Mouse (Mus musculus) adrenal gland, adult 8-10 months (tissue): ENCODE results near the gene Zswim8. TPM values are rescaled to one million over a fixed set of nuclear protein-coding genes. Genes with fewer than 3 reads are reported as not detected.

Experiments used
- DNase-seq: peaks from one replicate; pipeline ENCODE4 v3.0.0; 2022
- total RNA-seq, 4 experiments: library from RNA; stranded (reverse); gene quantifications; 2 replicates each; pipeline ENCODE4 v1.2.4; 2022

Zswim8 gene
- total RNA-seq, 4 experiments from 2014 or later, result 111 to 197 (median 146) TPM

DNA sequence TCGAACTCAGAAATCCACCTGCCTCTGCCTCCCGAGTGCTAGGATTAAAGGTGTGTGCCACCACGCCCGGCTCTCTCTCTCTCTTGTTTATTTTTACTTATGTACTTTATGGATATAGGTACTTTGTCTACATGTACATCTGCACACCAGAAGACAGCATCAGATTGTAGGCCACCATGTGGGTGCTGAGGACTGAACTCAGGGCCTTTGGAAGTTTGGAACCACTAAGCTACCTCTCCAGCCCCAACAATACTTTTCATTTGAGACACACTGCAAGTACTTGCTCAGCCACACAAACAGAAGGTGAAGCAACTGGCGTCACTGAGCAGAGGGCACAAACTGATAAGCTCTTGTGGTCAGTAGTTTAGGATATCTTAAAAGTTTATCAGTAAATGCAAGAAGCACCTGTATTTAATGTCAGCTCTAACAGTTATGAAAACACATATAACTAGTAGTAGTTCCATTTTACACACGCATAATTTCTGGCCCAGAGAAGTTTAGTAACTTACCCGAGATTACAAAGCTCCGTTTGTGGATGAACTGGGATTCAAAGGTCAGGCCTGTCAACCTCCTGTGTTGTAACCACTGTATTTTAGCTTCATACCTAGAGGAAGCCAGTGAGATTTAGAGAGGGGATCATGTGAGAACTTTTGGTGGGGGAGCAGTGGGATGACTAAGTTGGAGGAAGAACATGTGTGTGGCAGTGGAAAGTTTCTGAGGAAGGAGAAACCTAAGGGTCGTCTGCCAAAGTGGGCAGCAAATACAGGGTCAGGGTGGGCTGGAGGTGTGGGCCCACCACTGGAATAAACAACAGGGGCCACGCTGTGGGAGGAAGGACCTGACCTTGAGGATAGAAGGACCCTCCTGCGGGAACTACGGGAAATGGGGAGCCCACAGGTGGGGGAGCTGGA lies 25.9 kb downstream of the Zswim8 start:
- DNase-seq, result no peak

DNA sequence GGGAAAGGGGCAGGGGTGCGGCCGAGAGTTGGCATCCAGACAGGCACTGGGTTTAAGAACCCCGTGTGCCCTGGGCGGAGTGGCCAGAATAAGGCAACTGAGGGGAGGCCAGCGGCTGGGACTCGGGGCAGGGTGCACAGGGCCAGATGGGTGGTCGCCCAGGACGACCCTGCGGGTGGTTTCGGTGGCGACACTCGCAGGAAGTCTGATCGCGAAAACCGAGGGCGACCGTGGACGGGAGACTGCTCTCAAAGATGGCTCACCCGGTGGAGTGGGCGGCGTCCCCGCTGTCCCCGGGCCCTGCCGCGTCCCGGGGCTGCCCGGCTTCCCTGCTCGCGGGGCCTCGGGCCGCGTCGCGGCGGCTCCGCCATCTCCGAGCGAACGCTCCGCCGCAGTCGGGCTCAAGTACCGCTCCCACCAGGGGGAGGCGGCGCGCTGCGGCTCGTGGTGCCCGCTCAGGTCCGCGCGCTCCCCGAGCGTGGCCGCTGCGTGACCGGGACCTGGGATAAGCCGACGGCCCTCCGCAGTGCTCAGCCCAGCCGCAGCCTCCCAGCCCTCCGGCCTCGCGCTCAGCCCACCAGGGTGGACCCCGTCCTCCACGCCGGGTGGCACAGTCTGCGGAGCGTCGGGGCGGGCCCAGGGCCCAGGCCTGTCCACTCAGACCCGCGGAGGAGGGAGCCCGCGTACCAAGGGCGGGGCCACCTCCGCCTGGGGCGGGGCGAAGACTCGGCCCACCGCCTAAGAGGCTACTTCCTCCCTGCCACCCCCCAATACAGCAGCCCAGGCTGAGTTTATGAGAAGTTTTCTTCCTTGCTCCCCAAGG lies 26.8 kb downstream of the Zswim8 start, which contains the start of gene Ndst2:
TSS of gene Ndst2 (minus strand) at position 611 of the 823 bp plus-strand sequence.
- peak; percentile 79 for DNase-seq

DNA sequence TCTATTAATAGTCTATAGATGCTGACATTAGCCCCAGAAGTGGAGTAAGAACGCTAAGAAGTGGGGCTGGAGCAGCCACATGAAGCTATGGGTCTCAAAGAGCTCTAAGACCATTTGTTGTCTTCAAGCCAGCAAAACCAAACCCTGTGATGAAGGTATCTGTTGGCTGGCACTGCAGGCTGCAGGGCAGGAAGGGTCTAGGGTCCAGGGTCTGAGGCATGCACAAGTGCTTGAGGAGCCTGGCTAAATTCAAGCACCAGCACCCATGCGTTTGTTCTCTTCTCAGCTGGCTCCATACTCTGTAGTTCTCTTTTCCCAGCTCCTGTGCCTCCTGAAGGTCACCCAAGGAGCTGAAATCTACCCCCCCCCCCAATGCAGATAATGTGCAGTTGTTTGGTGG lies 27.7 kb downstream of the Zswim8 start:
- no peak for DNase-seq

DNA sequence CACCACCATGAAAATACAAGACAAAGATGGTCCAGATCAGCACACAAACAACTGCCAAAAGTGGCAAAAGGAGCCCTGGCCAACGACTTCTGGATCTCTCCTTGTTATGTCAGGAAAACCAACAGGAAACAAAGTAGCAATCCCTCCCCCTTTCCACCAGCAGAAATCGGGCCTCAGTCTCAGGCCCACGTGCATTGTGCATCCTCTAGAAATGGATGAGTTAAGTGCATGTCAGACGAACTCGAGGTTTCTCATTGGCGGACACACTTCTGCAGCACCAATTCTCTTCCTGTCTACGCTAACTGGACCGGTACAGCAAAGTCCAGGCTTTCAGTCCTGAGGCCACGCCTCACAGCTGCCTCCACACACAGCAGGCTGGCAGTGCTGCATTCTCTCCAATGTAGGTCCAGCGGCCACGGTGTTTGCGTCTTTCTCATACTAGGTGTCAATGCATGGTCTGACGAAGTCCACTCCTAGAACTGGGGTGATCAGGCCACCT lies 28.6 kb downstream of the Zswim8 start:
- no peak for DNase-seq

DNA sequence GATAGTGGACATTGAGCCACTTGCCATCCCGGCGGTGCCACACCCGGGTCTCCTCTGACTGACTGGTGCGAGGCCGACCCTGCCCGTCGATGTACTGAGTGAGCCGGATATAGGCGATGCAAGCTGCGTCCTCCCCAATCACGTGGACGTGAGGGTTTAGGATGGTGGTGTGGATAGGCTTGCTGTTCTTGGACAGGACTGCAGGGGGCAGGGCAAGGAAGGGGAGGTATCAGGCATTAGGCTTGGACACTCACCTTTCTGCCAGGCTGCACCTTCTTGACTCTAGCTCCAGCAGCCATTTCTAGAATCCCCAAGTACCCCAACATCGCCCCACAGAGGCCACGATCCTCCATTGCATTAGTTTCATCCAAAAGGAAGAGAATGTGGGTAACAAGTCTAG lies 30.0 kb downstream of the Zswim8 start:
- DNase-seq, result no peak

DNA sequence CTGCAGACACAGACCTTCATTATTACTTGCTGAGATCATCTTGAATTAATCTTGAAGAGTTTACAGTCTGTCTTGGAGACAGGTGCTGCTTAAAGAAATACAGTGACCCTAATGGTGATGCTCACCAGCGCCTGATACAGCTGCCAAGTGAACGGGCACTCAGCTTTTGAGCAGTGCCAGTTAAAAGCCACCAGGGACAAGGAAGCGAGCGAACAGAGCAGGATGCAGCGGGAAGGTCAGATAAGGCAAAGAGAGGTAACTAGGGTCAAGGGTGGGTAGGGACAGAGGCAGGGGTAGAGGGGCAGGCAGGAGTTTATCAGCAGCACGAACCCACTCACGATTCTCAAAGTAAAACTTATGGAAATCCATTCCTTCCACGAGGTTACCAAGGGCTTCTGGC lies 31.2 kb downstream of the Zswim8 start:
- no peak for DNase-seq

DNA sequence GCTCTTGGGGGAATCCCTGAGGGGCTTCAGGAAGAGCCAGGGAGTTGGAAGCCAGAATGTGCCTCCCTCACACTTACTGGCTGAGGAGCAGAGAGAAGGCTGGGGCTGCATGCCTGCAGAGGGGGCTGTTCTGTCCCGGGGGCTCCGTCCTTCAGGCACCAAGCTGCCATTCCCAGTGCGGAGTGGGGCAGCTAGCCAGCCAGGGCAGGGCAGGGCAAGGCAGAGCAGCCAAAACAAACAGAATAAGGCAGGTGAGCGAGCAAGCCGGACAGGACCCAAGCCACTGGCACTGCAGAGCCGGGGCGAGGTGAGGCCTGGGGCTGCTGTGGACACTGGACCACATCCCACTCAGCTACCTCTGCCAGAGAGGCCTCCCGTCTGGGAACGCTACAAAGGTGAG lies 33.9 kb downstream of the Zswim8 start:
- no peak for DNase-seq

DNA sequence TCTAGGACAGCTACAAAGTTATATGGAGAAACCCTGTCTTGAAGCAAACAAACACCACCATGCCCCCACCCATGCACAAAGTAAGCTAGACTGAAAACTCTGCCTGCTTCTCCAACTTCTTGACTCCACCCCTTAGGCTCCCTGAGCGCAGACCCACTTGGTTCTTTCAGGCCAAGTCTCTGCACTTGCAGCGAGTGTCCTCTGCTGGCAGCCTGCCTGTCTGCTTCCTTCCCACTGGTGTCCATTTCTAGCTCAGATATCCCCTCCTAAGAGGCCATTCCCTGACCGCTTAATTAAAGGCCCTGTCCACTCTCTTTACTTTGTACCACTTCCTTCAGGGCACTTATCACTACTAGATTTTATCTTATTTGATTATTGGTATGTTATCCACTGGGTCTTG lies 36.3 kb downstream of the Zswim8 start:
- no peak for DNase-seq

DNA sequence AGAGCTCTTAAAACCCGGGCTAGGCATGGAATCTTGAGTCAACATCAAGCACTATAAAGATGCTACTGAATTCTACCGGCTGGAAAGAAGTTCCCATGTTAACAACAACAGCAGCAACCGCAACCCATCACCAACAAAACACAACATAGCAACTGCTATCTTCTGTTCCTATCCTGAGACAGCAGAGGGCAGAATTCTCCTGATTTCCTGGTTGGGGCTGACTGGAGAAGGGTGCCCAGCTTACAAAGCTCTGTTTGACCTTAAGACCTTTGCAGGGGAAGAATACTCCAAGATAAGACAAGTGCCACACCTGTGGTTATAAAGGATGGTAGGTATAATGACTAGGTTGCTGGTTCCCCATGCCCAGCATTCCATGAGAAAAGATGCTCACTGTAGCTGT lies 39.6 kb downstream of the Zswim8 start:
- DNase-seq, result no peak

DNA sequence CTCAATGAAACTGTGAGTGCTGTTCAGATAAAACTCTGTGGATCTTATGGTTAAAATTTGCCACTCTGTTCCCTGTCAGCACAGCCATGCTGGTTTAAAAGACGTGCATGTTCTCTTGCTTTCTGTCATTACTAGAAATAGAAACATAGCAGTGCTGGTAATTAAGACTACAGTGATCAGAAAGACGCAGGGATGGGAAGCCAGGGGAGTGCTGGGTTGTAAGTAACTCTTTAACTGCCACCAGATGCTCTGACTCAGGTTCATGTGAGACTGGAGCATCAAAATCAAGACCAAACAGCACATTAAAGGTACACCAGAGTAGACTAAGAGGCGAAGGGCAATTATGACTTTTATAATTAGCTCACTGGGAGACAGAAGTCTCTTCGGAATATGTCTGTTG lies 41.0 kb downstream of the Zswim8 start:
- DNase-seq, result no peak

DNA sequence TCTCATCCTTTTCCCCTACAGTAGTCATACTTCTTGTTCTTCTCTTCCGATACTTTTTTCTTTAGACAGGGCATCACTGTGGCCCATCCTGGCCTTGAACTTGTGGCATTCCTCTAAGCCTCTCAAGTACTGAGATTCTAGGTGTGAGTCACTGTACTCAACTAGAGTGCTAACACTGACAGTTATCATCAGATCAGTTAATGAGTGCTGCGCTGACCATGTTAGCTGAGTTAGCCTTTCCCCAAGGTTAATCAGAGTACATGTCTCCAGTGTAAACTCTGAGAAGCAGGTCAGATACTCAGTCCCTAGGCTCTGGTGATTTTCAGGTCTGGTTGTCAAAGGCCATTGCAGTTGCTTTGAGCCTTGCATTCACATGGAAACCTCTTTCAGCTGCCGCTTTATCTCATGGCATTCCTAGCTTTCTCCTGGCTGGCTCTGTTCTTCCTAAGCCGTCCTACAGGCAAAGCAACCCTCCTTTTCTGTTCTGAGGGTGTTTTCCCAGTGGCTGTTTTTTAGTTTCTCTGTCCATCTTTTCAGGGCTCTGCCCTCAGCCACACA lies 42.2 kb downstream of the Zswim8 start:
- no peak for DNase-seq

DNA sequence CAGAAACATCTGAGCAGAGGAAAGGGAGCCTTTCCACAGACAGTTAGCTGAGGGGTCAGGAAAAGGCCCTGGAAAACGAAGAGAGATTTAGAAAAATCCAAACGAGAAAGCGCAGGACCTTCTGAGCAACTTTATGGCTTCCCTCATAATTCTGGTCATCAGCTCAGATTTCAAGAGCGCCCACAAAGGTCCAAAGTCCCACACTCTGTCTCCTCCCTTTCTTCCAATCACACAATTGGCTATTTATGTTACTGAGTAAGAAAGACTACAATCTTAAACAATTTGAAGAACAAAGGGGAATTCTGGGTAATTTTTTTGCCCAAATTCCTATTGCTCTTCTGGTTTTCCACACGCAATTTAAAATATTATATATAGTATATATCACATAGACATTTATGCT lies 43.2 kb downstream of the Zswim8 start:
- DNase-seq, result no peak

DNA sequence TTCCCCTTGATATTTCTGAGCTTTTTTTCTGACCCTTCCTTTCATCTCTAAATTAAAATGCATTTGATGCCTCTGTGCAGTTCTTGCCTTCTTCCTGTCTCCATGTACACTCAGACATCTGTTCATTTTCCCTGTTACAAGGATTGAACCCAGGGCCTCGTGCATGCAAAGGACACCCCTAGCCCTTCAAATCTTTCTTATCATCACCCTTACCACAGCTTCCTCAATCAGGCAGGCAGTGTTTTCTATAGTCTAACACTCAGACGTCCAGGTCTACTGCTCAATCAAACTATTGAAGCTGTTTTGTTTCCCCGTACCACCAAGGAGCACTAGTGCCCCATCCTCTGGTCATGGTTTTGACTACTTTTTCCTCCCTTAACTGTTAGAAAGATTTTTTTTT lies 46.4 kb downstream of the Zswim8 start:
- DNase-seq, result no peak

DNA sequence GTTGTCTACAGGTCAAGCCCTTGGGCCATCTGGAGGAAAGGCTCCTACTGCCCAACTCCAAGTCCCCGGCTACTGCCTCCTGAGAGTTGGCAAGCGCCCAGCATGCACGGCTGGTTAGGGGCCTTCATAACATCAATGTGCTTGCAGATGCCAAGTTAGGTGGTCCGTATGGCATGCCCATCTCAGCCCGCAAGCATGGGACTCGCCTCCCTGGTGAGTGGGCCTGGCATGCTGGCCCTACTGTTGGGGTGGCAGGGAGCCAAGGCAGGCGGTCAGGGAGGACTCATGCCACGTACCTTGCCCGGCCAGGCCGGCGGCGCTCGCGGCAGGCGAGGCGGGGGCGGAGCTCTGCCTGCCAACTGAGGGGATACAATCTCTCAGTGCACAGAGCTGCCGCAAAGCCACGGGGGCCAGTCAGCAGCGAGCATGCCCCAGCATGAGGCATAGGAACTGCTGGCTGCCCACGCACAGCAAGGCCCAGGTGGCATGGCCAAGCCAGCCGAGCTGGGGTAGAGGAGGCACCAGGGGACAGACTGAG lies 50.1 kb downstream of the Zswim8 start:
- no peak for DNase-seq

DNA sequence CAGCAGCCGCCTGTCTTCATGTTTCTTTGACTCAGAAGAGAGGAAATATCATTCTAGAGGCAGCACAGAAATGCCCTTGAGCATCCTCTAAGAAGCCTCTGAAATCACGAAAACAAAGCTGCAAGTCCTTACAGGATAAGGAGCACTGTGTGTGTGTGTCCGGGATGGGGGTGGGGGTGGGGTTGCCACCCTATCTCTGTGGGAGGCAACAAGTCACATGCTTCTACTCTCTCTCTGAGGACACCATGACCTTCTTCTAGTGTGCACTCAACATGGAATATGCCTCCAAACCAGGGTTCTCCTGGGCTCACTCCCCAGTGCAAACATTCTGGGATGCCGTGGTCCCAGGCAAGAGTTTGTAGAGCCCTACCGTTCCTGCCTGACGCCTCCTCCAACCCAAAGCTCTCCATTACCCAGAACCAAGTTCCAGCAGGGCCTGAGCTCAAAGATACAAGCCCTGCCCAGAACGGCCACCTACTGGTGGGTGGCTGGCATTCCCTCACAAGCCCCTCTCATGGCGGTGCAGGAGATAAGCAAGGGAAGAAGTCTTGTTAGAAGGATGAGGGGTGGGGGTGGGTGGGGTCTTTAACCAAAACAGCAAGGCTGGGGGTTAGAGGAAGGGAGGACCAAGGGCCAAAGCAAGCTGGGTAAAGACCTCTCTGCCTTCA lies 51.5 kb downstream of the Zswim8 start:
- DNase-seq, result no peak

DNA sequence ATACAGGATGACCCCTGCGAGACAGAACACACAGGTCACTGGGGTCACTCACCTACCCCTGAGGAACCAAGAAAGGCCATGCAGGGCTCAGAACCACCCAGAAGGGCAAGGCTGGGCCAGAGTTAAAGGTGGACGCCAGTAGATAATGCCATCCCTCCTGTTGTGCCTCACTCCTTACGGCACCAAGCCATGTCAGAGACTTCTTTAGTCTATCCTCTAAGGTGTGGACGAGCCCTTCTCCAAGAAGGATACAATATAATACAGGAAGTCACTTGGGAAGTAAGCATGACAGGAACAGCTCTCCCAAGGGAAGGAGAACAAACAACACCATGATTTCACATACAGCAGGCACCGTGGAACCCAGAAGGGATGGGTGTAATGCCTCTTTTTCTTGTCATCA lies 57.6 kb downstream of the Zswim8 start:
- no peak for DNase-seq

DNA sequence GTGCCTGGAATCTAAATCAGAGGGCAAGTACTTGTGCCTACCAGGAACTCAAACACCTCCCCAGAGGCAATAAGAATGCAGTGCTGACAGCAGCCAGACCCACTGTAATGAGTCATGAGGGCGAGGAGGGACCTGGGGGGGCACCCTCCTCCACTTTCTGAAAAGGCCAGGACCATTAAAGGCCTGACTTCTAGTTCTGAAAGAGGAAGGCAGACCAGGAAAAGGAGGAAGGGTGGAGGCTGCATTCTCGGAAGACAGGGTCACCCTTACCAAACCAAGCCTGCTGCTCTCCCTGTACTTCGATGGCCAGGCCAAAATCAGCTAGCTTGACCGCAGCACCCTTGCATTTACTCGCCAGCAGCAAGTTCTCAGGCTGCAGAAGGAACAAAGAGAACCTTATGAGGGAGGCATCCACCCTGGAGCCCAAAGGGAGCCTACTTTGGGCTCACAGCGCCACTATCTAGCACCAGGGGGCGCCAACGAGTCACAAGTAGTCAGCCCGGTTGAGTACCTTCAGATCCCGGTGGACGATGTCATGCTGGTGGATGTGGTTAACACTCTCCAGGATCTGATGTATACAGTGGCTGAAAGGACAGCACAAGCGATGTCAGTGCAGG lies 58.4 kb downstream of the Zswim8 start:
- peak; percentile 80 for DNase-seq

DNA sequence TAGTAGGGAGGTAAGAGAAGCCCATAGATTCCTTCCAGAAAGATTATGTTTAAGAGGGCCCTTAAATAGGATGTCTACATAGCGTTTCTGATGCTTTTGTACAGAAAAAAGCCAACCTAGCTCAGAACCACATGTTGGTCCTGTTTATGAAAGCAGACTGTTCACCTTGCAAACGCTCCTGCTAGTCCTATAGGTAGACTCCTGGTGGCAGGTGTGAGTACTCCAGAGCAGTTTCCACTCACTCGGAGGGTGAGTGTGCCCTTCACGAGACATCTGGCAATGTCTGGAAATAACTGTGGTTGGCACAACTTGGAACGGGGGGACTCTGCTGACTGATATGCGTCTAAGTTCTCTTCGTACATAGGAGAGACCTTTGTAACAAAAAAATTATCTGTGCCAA lies 60.6 kb downstream of the Zswim8 start:
- no peak for DNase-seq

DNA sequence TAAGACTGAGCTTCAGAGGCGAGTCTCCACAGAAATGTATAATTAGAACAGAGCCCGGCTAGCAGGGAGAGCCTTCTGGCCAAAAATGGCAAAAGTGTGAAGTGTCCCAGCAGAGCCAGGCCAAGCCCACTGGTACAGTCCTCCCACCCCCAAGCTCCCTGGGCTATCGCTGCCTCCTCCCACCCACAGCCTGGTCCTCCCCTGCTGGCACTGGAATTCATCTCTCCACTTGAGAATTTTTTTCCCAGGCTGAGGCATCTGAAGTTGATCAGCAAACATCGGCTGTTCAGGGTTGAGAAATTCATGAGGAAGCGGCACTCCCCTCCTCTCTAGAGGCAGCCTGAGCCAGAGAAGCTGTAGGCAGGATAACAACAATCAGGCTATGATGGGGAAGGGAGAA lies 61.2 kb downstream of the Zswim8 start:
- no peak for DNase-seq

DNA sequence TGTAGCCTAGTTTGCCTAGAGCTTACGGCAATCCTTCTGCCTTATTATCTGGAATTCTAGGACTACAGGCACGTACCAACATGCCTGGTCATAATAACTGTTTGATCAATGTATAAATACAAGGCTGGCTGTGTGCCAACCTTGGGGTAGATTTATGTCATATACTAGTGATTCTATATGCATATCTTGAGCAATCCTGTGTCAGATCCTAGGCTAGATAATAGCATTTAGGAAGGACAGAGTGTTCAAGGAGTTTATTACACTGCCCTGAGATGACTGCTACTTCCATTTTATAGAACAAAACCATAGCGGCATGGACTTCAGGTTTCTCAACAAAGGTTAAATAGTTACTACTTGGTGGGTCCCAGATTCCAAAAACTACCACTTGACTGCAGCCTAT lies 64.6 kb downstream of the Zswim8 start:
- no peak for DNase-seq

DNA sequence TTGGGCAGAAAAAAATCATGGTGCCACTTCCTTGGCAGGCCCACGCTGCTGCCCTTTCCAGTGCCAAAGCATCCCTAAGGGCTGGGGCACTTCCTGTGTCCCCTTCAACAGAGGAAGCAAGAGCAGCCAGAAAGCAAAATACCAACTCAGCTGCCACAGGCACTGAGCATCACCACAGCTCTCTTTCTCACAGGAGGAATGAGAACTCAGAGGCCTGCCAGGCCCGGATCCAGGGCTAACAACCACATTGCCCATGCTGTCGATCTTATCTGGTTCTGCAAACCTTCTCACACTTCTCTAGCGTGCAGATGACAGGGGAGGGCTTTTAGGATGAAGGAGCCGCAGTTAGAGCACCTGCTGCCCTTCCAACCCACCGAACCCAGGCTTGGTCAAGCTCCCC lies 65.5 kb downstream of the Zswim8 start:
- no peak for DNase-seq
